Mouse (Mus musculus): Measurements from ENCODE around the gene Dffb. TPM values are rescaled to one million over a fixed set of nuclear protein-coding genes. Genes with fewer than 3 reads are reported as not detected.

Gene Dffb
- 11.1 and 14.1 TPM in 2 replicates for polyA plus RNA-seq (2014; fragmentation: Nextera tagmentation; extraction: Ambion mirVana)

DNA sequence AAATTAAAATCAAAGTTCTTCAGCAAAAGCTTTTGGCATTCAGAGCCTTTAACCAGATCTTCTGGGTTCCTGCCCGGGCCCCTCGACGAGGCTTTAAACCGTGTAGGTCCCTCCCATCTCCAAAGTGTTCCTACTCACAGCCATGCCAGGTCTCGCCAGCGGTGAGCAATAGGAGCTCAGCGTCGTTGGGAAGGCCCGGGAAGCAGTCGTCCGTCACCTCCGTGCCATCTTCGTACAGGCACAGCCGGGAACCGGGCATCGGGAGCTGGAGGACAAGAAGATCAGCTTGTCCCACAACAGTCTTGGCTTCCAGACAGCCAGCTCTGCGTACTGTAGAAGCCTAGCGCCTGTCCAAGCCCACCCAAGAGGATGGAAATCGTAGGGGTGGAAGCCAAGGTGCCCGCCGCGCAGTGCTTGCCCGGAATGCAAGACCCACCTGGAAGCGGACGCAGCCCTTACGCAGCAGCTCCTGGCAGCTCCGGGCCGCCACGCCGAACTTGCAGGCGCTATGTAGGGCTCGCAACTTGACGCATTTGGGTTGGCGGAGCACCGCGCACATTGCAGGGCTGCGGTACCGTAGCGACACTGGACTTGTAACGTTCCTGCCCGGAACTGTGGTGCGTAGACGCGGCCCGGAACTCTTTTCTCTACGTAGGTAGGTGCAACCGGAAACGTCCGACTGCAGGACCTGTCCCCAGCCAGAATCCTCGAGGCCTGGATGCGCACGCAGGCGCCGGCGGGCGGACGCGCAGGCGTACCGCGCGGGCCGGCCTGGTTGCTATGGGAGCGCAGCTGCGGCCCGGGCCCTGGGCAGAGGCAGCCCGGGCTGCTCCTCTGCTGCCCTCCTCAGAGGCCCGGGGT lies at the start of gene Dffb, which contains the start of gene Cep104:
Gene Dffb, minus strand, starts transcription at position 696 of the 861 bp plus-strand sequence.
Gene Cep104, plus strand, starts transcription at position 764 of the 861 bp plus-strand sequence.
- Histone ChIP-seq H3K4me3 (ENCODE audit: low read length) (peak within 1 kb of the TSS; percentile 79), H3K4me1 (ENCODE audit: control insufficient read depth, insufficient read depth, low read length) (peaks cover 9% of the 10 kb centered on the region; the same call in 1 of the 2 replicates), H3K9me3 (ENCODE audit: control insufficient read depth, low read length) (no peaks in the 10 kb centered on the region), H3K27me3 (ENCODE audit: control insufficient read depth, insufficient read depth, low read length) (no peaks in the 10 kb centered on the region), H3K9ac (ENCODE audit: low read depth, low read length) (peak within 1 kb of the TSS; percentile 79), H3K4me2 (replicated peaks; ENCODE audit: low read depth, low read length) (peak within 1 kb of the TSS; percentile 78), H3K36me3 (ENCODE audit: control insufficient read depth, insufficient read depth, low read length) (peaks cover 18% of the 10 kb centered on the region), H3K27ac (ENCODE audit: low read depth, low read length) (no peak within 1 kb of the TSS; the same call in 1 of the 2 replicates)
- under 1% methylated on average over 67 of the region's 68 CpGs for WGBS
- peak; percentile 97 for ATAC-seq (ENCODE audit: low FRiP score, low TSS enrichment)

DNA sequence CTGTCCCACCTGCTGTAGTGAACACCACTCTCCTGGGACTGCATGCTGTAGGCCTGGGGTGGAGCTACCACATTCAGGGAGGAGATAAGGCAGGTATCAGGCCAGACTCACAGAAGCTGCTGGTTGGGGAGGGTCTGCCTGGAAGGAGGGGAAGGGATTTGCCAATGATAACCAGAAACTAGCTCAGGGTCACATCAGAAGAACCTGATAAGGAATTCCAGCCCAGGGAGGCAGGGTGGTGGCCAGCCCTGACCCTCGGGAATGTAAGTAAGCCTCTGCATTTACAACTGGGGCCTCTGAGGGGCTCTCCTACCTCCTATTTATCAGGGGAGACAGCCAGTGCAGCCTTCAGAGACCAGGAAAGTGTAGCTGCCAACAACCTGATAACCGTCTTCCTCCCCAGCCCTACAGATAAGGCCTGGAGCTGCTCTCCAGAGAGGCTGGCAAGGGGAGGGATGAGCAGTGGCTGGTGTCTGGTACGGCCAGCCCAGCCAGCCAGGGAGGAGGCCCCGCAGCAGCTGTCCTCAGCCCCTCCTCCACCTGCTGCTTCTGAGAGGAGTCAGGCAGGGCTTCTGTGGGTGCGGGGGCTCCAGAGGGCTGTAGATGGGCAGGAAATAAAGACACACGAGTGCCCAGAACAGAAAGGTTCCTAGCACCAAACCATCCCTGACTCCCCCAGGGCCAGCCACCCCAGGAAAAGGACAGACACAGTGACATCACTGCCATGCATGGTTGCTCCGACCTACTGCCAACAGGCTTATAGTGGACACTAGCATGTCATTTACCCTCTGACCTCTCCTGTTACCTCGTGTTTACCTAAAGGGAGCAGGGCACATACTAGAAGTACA lies 49.1 kb upstream of the Dffb start:
- Histone ChIP-seq H3K36me3 (ENCODE audit: control insufficient read depth, insufficient read depth, low read length) (peaks cover 29% of the 10 kb centered on the region), H3K9ac (ENCODE audit: low read depth, low read length) (peak overlapping the region; percentile 4; the same call in 1 of the 2 replicates), H3K27ac (ENCODE audit: low read depth, low read length) (peak overlapping the region; percentile 55; the same call in 1 of the 2 replicates), H3K4me3 (ENCODE audit: low read length) (peak overlapping the region; percentile 48; the same call in 1 of the 2 replicates), H3K4me1 (ENCODE audit: control insufficient read depth, insufficient read depth, low read length) (peaks cover 47% of the 10 kb centered on the region), H3K4me2 (replicated peaks; ENCODE audit: low read depth, low read length) (peak overlapping the region; percentile 73; the same call in 1 of the 2 replicates), H3K27me3 (ENCODE audit: control insufficient read depth, insufficient read depth, low read length) (0 out of 2 replicates have a peak, but pooled peaks cover 4% of the 10 kb centered on the region), H3K9me3 (ENCODE audit: control insufficient read depth, low read length) (no peaks in the 10 kb centered on the region)
- 11% methylated on average over 8 of the region's 8 CpGs for WGBS
- ATAC-seq (ENCODE audit: low FRiP score, low TSS enrichment), result peak; percentile 7; the same call in 1 of the 2 replicates

DNA sequence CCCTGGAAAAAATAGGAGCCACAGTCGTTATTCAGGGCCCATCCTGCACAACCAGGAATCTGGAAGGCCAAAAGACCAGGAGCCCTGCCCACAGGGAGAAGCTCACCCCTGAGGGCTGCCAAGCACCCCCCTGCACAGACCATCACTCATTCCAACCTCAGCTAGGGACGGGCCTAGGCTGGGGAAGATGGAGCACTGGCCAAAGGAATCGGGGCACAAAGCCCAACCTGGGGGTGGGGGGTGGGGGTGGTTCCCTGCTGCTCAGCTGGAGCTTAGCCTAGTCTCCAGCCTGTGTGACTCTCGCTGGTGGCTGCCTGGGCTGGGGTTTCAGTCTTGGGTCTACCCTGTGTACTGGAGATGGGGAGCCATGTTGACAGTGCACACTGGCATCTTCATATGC lies 47.9 kb upstream of the Dffb start:
- H3K4me3 ChIP-seq (ENCODE audit: low read length), result no peak overlapping the region
- peak overlapping the region; percentile 7; the same call in 1 of the 2 replicates for H3K9ac ChIP-seq (ENCODE audit: low read depth, low read length)
- 35% methylated on average over 4 of the region's 4 CpGs for WGBS
- 0 out of 2 replicates have a peak, but pooled peaks cover 4% of the 10 kb centered on the region for H3K27me3 ChIP-seq (ENCODE audit: control insufficient read depth, insufficient read depth, low read length)
- ATAC-seq (ENCODE audit: low FRiP score, low TSS enrichment), result no peak
- H3K9me3 ChIP-seq (ENCODE audit: control insufficient read depth, low read length), result no peaks in the 10 kb centered on the region
- H3K36me3 ChIP-seq (ENCODE audit: control insufficient read depth, insufficient read depth, low read length), result peaks cover 40% of the 10 kb centered on the region
- H3K4me2 ChIP-seq (replicated peaks; ENCODE audit: low read depth, low read length), result no peak overlapping the region
- H3K27ac ChIP-seq (ENCODE audit: low read depth, low read length), result peak overlapping the region; percentile 82; the same call in 1 of the 2 replicates
- peaks cover 47% of the 10 kb centered on the region for H3K4me1 ChIP-seq (ENCODE audit: control insufficient read depth, insufficient read depth, low read length)

DNA sequence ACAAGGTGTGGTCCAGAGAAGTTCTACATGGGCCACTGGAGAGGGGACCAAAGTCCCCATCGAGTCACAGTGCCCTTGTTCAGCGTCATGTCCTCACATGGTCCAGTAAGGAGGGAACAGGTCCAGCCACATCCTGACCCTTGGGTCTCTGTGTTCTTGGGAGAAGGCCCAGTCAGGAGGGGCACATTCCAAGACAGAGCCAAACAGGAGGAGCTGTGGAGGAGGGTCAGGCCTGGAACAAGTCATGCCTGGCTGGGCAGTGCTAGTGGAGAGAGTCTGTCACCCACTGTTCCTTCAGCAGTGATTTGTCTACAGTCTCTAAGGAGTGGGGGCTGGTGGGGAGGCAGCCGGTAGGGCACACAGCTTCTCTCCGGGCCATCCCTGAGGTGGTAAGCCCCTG lies 47.5 kb upstream of the Dffb start:
- Histone ChIP-seq H3K9me3 (ENCODE audit: control insufficient read depth, low read length) (no peaks in the 10 kb centered on the region), H3K4me3 (ENCODE audit: low read length) (no peak overlapping the region), H3K4me2 (replicated peaks; ENCODE audit: low read depth, low read length) (no peak overlapping the region), H3K27me3 (ENCODE audit: control insufficient read depth, insufficient read depth, low read length) (0 out of 2 replicates have a peak, but pooled peaks cover 4% of the 10 kb centered on the region), H3K36me3 (ENCODE audit: control insufficient read depth, insufficient read depth, low read length) (peaks cover 43% of the 10 kb centered on the region), H3K9ac (ENCODE audit: low read depth, low read length) (peak overlapping the region; percentile 7; the same call in 1 of the 2 replicates), H3K27ac (ENCODE audit: low read depth, low read length) (peak overlapping the region; percentile 82; the same call in 1 of the 2 replicates), H3K4me1 (ENCODE audit: control insufficient read depth, insufficient read depth, low read length) (peaks cover 47% of the 10 kb centered on the region)
- peak; percentile 65 for ATAC-seq (ENCODE audit: low FRiP score, low TSS enrichment)
- WGBS, result 26% methylated on average over 4 of the region's 4 CpGs

DNA sequence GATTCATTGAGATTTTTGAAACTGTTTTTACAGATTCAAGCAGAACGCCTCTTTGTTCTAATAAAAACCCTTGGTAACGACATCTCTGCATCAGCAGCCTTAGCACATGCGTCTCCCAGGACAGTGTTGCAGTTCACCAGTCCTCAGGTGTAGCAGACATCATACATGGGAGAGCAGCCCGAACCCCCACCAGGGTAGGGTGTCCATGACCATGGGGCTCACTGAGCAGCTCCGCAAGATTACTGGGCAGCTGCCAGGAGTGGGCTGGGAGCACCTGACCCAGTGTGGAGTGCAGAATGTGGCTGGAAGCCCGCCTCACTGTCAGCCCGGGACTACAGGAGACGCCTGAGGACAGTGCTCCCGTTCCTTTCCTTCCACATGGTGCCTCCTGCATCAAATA lies 46.5 kb upstream of the Dffb start:
- H3K9ac ChIP-seq (ENCODE audit: low read depth, low read length), result no peak overlapping the region
- no peaks in the 10 kb centered on the region for H3K9me3 ChIP-seq (ENCODE audit: control insufficient read depth, low read length)
- no peak overlapping the region for H3K4me3 ChIP-seq (ENCODE audit: low read length)
- H3K27ac ChIP-seq (ENCODE audit: low read depth, low read length), result peak overlapping the region; percentile 82; the same call in 1 of the 2 replicates
- ATAC-seq (ENCODE audit: low FRiP score, low TSS enrichment), result no peak
- H3K4me2 ChIP-seq (replicated peaks; ENCODE audit: low read depth, low read length), result no peak overlapping the region
- peaks cover 44% of the 10 kb centered on the region for H3K4me1 ChIP-seq (ENCODE audit: control insufficient read depth, insufficient read depth, low read length)
- 93% methylated on average over 9 of the region's 9 CpGs for WGBS
- 0 out of 2 replicates have a peak, but pooled peaks cover 4% of the 10 kb centered on the region for H3K27me3 ChIP-seq (ENCODE audit: control insufficient read depth, insufficient read depth, low read length)
- peaks cover 53% of the 10 kb centered on the region for H3K36me3 ChIP-seq (ENCODE audit: control insufficient read depth, insufficient read depth, low read length)

DNA sequence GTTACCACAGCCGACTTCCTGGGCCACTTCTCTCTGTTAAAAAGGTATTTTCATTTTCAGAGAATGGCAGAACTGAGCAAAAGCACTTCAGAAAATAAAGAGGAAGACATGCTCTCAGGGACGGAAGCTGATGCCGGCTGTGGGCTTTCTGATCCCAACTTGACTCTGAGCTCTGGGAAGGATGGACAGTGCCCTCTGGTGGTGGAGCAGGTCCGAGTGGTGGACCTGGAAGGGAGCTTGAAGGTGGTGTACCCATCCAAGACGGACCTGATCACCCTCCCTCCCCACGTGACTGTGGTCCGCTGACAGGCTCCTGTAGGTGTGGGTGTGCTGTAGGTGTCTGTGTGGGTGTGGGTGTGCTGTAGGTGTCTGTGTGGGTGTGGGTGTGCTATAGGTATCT lies 44.6 kb upstream of the Dffb start:
- Histone ChIP-seq H3K9ac (ENCODE audit: low read depth, low read length) (no peak overlapping the region), H3K36me3 (ENCODE audit: control insufficient read depth, insufficient read depth, low read length) (peaks cover 67% of the 10 kb centered on the region), H3K27ac (ENCODE audit: low read depth, low read length) (no peak overlapping the region), H3K4me3 (ENCODE audit: low read length) (no peak overlapping the region), H3K4me1 (ENCODE audit: control insufficient read depth, insufficient read depth, low read length) (peaks cover 28% of the 10 kb centered on the region), H3K27me3 (ENCODE audit: control insufficient read depth, insufficient read depth, low read length) (0 out of 2 replicates have a peak, but pooled peaks cover 1% of the 10 kb centered on the region), H3K9me3 (ENCODE audit: control insufficient read depth, low read length) (no peaks in the 10 kb centered on the region), H3K4me2 (replicated peaks; ENCODE audit: low read depth, low read length) (no peak overlapping the region)
- 73% methylated on average over 7 of the region's 7 CpGs for WGBS
- ATAC-seq (ENCODE audit: low FRiP score, low TSS enrichment), result no peak

DNA sequence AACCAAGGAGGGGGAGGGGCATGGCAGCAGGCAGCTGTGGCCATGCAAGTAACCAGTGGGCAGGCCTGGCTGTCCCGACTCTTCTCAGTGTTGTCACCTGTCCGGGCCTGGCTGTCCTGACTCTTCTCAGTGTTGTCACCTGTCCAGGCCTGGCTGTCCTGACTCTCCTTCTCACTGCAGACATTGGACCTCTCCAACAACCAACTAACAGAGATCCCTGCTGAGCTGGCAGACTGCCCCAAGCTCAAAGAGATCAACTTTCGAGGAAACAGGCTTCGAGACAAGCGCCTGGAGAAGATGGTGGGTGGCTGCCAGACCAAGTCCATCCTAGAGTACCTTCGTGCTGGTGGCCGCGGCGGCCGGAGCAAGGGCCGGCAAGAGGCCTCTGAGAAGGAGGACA lies 40.5 kb upstream of the Dffb start:
- Histone ChIP-seq H3K9ac (ENCODE audit: low read depth, low read length) (no peak overlapping the region), H3K4me2 (replicated peaks; ENCODE audit: low read depth, low read length) (no peak overlapping the region), H3K27ac (ENCODE audit: low read depth, low read length) (no peak overlapping the region), H3K9me3 (ENCODE audit: control insufficient read depth, low read length) (no peaks in the 10 kb centered on the region), H3K27me3 (ENCODE audit: control insufficient read depth, insufficient read depth, low read length) (no peaks in the 10 kb centered on the region), H3K4me3 (ENCODE audit: low read length) (no peak overlapping the region), H3K36me3 (ENCODE audit: control insufficient read depth, insufficient read depth, low read length) (peaks cover 55% of the 10 kb centered on the region), H3K4me1 (ENCODE audit: control insufficient read depth, insufficient read depth, low read length) (peaks cover 12% of the 10 kb centered on the region)
- ATAC-seq (ENCODE audit: low FRiP score, low TSS enrichment), result no peak
- 96% methylated on average over 11 of the region's 11 CpGs for WGBS

DNA sequence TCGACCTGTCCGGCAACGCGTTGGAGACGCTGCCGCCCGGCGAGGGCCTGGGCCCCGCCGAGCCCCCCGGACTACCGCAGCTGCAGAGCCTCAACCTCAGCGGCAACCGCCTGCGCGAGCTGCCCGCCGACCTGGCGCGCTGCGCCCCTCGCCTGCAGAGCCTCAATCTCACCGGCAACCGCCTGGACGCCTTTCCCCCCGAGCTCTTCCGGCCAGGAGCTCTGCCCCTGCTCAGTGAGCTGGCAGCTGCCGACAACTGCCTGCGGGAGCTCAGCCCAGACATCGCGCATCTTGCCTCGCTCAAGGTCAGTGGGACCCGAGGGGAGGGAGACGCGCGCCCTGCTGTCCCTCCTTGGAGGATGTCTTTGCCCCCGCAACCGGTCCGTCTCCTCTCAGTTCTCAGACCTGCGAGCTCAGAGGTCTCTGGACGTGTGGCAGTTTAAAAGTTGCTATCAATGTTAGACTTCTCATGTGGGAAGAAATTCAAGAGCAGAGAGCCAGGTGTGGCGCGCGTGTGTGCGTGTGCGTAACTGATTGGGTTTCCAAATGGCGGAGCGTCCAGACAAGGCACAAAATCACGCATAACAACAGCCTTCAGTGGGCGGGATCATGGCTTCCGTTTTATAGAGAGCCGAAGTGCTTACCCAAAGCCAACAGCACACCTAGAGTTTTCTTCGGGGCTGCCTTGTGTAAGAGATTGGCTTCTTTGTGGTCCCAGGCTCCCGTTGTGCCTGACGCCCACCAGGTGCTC lies 37.4 kb upstream of the Dffb start:
- Histone ChIP-seq H3K9ac (ENCODE audit: low read depth, low read length) (peak overlapping the region; percentile 90), H3K4me1 (ENCODE audit: control insufficient read depth, insufficient read depth, low read length) (peaks cover 12% of the 10 kb centered on the region), H3K4me2 (replicated peaks; ENCODE audit: low read depth, low read length) (peak overlapping the region; percentile 93), H3K27ac (ENCODE audit: low read depth, low read length) (no peak overlapping the region; the same call in 1 of the 2 replicates), H3K27me3 (ENCODE audit: control insufficient read depth, insufficient read depth, low read length) (no peaks in the 10 kb centered on the region), H3K4me3 (ENCODE audit: low read length) (peak overlapping the region; percentile 89), H3K36me3 (ENCODE audit: control insufficient read depth, insufficient read depth, low read length) (peaks cover 27% of the 10 kb centered on the region), H3K9me3 (ENCODE audit: control insufficient read depth, low read length) (no peaks in the 10 kb centered on the region)
- no peak for ATAC-seq (ENCODE audit: low FRiP score, low TSS enrichment)
- WGBS, result 2% methylated on average over 55 of the region's 55 CpGs
